Mouse (Mus musculus): ENCODE measurements at regions not wholly inside any gene's neighbourhood (a gene's known extent, or its start where the extent isn't known, plus 50 kb on each side); places are given as distances from the start of the nearest gene placed in this dataset.

DNA sequence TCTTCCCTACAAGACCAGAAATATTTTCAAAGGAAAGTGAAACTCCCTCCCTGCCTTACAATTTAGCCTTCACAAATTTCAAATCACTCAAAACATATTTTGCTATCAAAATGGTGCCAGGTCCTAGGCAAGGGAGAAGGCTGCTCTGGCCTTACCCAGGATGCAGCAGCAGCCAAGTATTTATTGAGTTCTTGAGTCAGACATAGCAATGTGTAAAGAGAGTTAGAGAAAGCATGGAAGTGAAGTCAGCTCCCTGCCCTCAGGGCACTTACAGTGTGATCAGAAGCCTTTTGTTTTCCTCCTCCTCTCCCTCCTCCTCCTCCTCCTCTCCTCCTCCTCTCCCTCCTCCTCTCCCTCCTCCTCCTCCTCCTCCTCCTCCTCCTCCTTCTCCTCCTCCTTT is 194.6 kb upstream of the Sox9 start:
- no peaks in the 10 kb centered on the region for H3K27me3 ChIP-seq
- H3K4me2 ChIP-seq, result no peak overlapping the region
- no peak for ATAC-seq (ENCODE audit: low read depth)
- no peaks in the 10 kb centered on the region for H3K9me3 ChIP-seq
- H3K9ac ChIP-seq, result no peak overlapping the region
- H3K36me3 ChIP-seq, result no peaks in the 10 kb centered on the region
- peaks cover under 1% of the 10 kb centered on the region for H3K4me1 ChIP-seq (replicated peaks)
- no peak overlapping the region for H3K27ac ChIP-seq (replicated peaks)
- no peak overlapping the region for H3K4me3 ChIP-seq

DNA sequence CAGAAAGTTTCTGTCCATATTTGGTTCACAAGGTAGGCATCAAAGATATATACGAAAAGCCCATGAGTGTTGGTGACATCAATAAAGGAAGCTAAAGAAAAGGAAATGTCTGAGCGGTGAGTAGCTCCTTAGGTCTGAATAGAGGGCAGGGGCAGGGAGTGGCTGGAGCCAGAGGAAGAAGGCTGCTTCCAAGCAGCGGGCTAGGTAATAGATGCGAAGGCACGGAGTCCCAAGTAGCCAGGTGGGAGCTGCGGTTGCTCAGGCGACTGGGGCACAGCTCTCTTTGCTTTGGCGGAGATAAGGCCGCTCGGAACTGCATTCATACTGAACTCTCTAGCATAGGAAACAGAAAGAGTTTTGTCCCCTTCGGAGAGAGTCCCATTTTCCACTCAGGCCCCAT is 193.9 kb upstream of the Sox9 start:
- 66% methylated on average over 11 of the region's 11 CpGs for WGBS
- H3K4me1 ChIP-seq (replicated peaks), result peaks cover 8% of the 10 kb centered on the region
- H3K36me3 ChIP-seq, result no peaks in the 10 kb centered on the region
- no peaks in the 10 kb centered on the region for H3K9me3 ChIP-seq
- ATAC-seq (ENCODE audit: low read depth), result no peak
- H3K9ac ChIP-seq, result no peak overlapping the region
- no peak overlapping the region for H3K4me2 ChIP-seq
- H3K4me3 ChIP-seq, result no peak overlapping the region
- H3K27me3 ChIP-seq, result no peaks in the 10 kb centered on the region
- H3K27ac ChIP-seq (replicated peaks), result no peak overlapping the region

DNA sequence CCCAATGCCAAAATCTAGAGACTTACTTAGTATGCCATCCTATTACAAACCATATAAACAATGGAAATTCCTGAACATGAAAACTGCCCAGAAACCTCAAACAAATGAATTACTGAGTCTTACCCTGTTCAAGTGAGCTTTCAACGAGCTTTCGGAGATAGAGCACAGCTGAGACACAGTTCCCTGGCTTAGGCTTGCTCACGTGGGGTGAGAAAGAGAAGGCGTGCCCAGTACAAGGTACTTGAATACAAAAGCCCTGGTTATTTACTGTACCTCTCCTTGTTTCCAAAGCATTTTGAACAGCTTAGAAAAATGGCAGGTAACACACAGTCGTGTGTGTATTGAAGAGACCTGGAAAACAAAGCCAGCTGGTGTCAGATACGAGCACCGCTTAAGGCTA is 191.8 kb upstream of the Sox9 start:
- WGBS, result 94% methylated on average over 7 of the region's 7 CpGs

DNA sequence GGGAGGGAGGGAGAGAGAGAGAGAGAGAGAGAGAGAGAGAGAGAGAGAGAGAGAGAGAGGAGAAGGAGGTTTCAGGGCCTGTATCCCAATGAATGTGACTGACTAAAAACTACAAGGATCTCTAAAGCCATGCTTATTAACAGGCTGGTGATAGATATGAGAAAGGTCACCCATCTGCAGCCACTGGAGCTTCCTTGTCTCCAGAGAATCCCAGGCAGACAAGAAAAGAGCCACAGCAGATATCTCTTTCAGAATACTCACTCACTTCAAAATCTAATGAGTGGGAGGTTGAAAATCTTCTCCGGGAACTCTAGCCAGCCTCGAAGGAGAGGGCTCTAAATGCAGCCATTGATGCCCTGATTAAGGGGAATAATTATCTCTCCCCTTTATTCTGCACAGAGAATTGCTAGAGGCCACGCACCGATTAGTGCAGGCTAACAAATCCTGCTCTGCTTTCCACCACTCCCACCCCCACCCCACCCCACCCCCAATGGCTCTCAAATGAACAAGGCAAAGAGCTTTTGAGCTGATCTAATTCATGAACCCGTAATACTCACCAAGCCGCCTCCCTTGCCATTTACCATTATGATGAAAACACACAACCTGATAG is 189.5 kb upstream of the Sox9 start:
- no peak overlapping the region for H3K9ac ChIP-seq
- no peak overlapping the region for H3K4me3 ChIP-seq
- no peak overlapping the region for H3K4me2 ChIP-seq
- H3K4me1 ChIP-seq (replicated peaks), result peaks cover 12% of the 10 kb centered on the region
- ATAC-seq (ENCODE audit: low read depth), result peak; percentile 36; the same call in 1 of the 2 replicates
- 14% methylated on average over 6 of the region's 6 CpGs for WGBS
- H3K9me3 ChIP-seq, result no peaks in the 10 kb centered on the region
- no peaks in the 10 kb centered on the region for H3K27me3 ChIP-seq
- H3K27ac ChIP-seq (replicated peaks), result no peak overlapping the region
- no peaks in the 10 kb centered on the region for H3K36me3 ChIP-seq

More for the DNA sequence above, 191.8 kb upstream of the Sox9 start:
- Histone ChIP-seq H3K4me1 (replicated peaks) (peaks cover 12% of the 10 kb centered on the region), H3K27ac (replicated peaks) (no peak overlapping the region), H3K4me2 (no peak overlapping the region), H3K4me3 (no peak overlapping the region), H3K27me3 (no peaks in the 10 kb centered on the region), H3K9me3 (no peaks in the 10 kb centered on the region), H3K9ac (no peak overlapping the region), H3K36me3 (no peaks in the 10 kb centered on the region)
- no peak for ATAC-seq (ENCODE audit: low read depth)

DNA sequence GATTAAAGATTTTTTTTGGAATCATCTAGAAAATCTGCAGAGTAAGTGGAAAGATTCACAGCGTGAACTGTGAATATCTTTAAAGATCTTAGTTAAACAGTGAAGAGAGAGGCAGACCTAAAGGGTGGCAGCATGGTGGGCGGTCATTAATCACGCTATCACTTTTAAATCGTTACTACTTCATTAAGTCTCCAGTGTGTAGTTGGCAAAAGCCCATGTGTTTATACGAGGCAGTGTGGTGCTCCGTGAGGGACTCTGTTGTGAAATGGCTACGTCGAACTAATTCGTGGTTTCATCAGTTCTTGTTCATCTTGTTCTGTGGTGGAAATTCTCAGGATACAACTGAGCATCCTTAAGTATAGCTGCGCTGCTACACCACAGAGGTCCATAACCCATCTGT is 188.2 kb upstream of the Sox9 start:
- ATAC-seq (ENCODE audit: low read depth), result no peak
- Histone ChIP-seq H3K27ac (replicated peaks) (no peak overlapping the region), H3K9ac (no peak overlapping the region), H3K4me2 (no peak overlapping the region), H3K36me3 (no peaks in the 10 kb centered on the region), H3K4me1 (replicated peaks) (peaks cover 12% of the 10 kb centered on the region), H3K27me3 (no peaks in the 10 kb centered on the region), H3K4me3 (no peak overlapping the region), H3K9me3 (no peaks in the 10 kb centered on the region)
- WGBS, result 47% methylated on average over 10 of the region's 10 CpGs

DNA sequence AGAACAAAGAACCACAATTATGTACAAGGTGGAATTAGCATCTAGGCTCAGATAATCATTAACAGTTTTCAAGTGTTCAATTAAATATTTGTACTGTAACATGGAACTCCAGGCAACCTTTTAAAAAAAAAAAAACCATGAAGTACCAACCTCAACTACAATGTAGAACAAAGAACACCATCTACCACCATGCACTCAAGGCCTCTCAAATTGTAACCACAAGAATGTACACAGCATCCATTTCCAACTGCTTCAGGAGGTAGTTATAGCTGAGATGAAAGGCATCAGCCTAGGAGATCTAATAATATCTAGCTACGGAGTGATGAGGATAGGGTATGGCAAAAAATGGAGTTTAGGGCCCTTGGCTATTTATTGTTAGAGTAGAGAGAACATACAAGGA is 174.7 kb upstream of the Sox9 start:
- Histone ChIP-seq H3K4me2 (no peak overlapping the region), H3K36me3 (no peaks in the 10 kb centered on the region), H3K9ac (no peak overlapping the region), H3K9me3 (peaks cover 3% of the 10 kb centered on the region), H3K27me3 (no peaks in the 10 kb centered on the region), H3K27ac (replicated peaks) (no peak overlapping the region), H3K4me3 (no peak overlapping the region), H3K4me1 (replicated peaks) (no peaks in the 10 kb centered on the region)
- 83% methylated on average over 1 of the region's 1 CpGs for WGBS
- ATAC-seq (ENCODE audit: low read depth), result no peak

DNA sequence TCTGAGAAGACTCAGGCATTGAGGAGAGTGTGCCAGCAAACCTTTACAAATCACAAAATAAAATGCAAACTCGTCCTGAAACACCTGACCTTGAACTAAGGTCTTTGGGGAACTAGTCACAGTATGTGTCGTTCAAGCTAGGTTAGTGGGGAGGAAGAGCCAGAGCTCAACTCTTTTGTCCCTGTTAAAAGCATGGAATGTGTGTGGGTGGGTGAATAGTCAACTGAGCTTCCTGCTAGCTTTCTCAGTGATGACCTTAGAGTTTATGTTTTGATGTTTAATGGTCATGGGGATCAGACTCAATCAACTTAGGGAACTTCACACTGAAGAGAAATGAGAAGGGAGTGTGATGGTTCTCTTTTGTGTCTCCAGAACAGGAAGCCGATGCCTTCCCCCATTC is 172.7 kb upstream of the Sox9 start:
- no peaks in the 10 kb centered on the region; the same call in 1 of the 2 replicates for H3K27me3 ChIP-seq
- ATAC-seq (ENCODE audit: low read depth), result no peak
- H3K27ac ChIP-seq (replicated peaks), result no peak overlapping the region
- H3K9ac ChIP-seq, result no peak overlapping the region
- H3K4me2 ChIP-seq, result no peak overlapping the region
- WGBS, result 73% methylated on average over 3 of the region's 3 CpGs
- no peaks in the 10 kb centered on the region for H3K4me1 ChIP-seq (replicated peaks)
- H3K4me3 ChIP-seq, result no peak overlapping the region
- no peaks in the 10 kb centered on the region for H3K9me3 ChIP-seq
- H3K36me3 ChIP-seq, result no peaks in the 10 kb centered on the region

DNA sequence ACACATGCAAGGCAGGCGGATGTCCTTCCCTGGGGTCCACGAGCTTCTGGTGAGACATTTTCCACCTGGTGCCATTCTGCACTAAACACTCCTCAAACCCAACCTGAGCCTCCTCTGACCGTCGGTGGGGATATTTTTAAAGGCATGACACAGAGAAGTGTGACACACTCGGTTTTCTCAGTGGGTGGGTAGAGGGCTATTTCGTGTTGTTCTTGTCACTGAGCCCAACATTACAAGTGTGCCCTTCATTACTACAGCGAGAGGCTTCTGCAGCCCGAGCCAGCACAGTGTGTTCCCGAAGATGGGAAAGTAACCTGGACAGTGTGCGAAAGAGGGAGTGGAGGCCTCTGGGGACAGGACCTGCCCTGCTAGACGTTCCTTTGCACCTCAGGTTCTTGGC is 171.0 kb upstream of the Sox9 start:
- 68% methylated on average over 11 of the region's 11 CpGs for WGBS

DNA sequence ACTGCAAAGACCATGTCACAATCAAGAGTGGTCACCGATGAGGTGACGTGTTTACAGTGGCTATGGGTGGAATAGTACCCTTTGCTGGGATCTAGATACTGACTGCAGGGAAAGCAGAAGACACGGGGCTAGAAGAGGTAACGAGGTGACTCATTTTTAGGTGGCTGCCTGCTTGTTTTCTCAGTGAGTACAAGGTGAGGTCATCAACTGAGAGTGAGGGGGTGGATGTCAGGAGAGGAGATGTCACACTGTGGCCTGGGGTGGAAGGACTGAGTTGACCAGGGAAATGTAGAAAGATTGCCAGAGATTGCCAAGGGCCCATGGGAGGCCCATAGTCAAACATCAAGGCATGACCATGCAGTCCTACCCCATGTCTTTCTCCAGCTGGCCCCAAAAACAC is 166.4 kb upstream of the Sox9 start:
- Histone ChIP-seq H3K36me3 (no peaks in the 10 kb centered on the region), H3K4me2 (no peak overlapping the region), H3K4me1 (replicated peaks) (no peaks in the 10 kb centered on the region), H3K9me3 (no peaks in the 10 kb centered on the region), H3K9ac (no peak overlapping the region), H3K27ac (replicated peaks) (no peak overlapping the region), H3K27me3 (no peaks in the 10 kb centered on the region; the same call in 1 of the 2 replicates), H3K4me3 (no peak overlapping the region)
- no peak for ATAC-seq (ENCODE audit: low read depth)
- WGBS, result 90% methylated on average over 4 of the region's 4 CpGs

More for the DNA sequence above, 171.0 kb upstream of the Sox9 start:
- Histone ChIP-seq H3K36me3 (no peaks in the 10 kb centered on the region), H3K27me3 (no peaks in the 10 kb centered on the region; the same call in 1 of the 2 replicates), H3K27ac (replicated peaks) (no peak overlapping the region), H3K9ac (no peak overlapping the region), H3K4me2 (no peak overlapping the region), H3K4me1 (replicated peaks) (no peaks in the 10 kb centered on the region), H3K9me3 (no peaks in the 10 kb centered on the region), H3K4me3 (no peak overlapping the region)
- no peak for ATAC-seq (ENCODE audit: low read depth)

DNA sequence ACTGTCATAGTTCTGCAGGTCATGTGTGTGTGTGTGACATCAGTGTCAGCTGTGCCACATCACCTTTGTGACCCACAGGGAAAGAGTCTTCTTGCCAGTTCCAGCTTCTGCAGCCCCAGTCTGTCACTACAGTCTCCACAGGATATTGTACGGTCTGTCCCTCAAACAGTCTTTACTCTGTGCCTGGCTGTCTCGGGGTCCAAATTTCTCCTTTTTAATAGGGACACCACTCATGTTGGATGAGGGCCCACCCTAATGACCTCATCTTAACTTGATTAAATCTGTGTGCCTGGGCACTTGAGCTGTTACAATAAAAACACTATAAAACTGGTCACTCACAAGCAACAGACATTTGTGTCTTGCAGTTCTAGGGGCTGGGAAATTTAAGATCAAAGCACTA is 165.1 kb upstream of the Sox9 start:
- no peaks in the 10 kb centered on the region for H3K9me3 ChIP-seq
- no peak overlapping the region for H3K27ac ChIP-seq (replicated peaks)
- 85% methylated on average over 2 of the region's 2 CpGs for WGBS
- ATAC-seq (ENCODE audit: low read depth), result no peak
- no peaks in the 10 kb centered on the region for H3K36me3 ChIP-seq
- no peak overlapping the region for H3K4me3 ChIP-seq
- H3K27me3 ChIP-seq, result no peaks in the 10 kb centered on the region; the same call in 1 of the 2 replicates
- no peak overlapping the region for H3K9ac ChIP-seq
- H3K4me2 ChIP-seq, result no peak overlapping the region
- H3K4me1 ChIP-seq (replicated peaks), result peaks cover 8% of the 10 kb centered on the region

DNA sequence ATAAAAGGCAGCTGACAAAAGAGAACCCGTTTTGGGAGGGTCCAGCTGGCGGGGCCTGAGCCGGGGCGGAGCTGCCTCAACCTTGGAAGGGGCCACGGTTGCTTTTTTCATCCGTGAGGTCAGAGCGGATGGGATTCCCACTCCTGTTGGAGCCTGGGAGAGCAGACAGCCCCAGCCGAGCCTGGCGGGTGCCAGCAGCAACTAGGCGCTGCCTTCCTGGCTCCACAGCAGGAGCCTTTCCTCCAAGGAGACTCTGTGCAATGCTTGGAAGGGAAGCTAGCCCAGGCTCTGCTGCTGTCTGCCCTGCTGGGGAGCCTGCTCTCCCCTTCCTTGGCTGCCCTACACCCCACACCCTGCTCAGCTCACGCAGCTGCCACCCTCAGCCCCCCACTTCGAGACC is 161.1 kb upstream of the Sox9 start:
- Histone ChIP-seq H3K27me3 (no peaks in the 10 kb centered on the region), H3K4me3 (no peak overlapping the region), H3K9me3 (no peaks in the 10 kb centered on the region), H3K4me2 (peak overlapping the region; percentile 39), H3K9ac (peak overlapping the region; percentile 27; the same call in 1 of the 2 replicates), H3K27ac (replicated peaks) (no peak overlapping the region), H3K36me3 (no peaks in the 10 kb centered on the region), H3K4me1 (replicated peaks) (peaks cover 8% of the 10 kb centered on the region)
- 12% methylated on average over 12 of the region's 12 CpGs for WGBS
- peak; percentile 59; the same call in 1 of the 2 replicates for ATAC-seq (ENCODE audit: low read depth)

DNA sequence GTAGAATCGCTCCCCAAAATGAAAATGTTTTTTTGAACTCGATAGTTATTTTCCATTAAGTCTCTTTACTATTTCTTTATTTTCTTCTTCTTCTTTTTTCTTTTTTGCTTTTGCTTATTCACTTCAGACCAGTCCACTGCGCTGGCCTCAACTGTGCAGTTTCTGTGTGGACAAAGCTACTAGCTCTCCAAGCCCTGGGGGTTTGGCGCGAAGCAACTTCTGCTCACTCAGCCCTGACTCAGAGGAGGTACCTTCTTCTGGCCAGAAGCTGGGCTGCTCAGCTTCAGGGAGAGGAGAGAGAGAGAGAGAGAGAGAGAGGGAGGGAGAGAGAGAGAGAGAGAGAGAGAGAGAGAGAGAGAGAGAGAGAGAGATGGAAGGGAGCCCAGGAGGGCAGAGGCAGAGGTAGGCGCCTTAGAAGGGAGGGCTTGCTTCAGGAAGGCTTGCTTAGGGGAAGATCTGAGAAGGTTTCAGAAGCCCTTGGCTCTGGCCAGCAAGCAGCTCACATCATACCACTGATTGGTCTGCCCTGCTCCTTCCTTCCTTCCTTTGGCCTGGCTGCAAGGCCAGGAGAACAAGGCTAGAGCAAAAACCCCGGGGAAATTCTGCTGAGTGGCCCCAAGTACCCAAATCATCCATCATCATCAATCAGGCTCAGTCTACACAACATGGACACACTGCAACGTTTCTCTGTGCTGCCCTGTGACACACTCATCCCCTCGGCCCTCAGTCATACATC is 160.5 kb upstream of the Sox9 start:
- WGBS, result 62% methylated on average over 9 of the region's 9 CpGs
- no peak overlapping the region for H3K4me3 ChIP-seq
- no peaks in the 10 kb centered on the region for H3K9me3 ChIP-seq
- H3K4me1 ChIP-seq (replicated peaks), result peaks cover 8% of the 10 kb centered on the region
- no peak overlapping the region for H3K27ac ChIP-seq (replicated peaks)
- ATAC-seq (ENCODE audit: low read depth), result no peak
- H3K9ac ChIP-seq, result peak overlapping the region; percentile 27; the same call in 1 of the 2 replicates
- no peaks in the 10 kb centered on the region for H3K27me3 ChIP-seq
- H3K36me3 ChIP-seq, result no peaks in the 10 kb centered on the region
- peak overlapping the region; percentile 39; the same call in 1 of the 2 replicates for H3K4me2 ChIP-seq

DNA sequence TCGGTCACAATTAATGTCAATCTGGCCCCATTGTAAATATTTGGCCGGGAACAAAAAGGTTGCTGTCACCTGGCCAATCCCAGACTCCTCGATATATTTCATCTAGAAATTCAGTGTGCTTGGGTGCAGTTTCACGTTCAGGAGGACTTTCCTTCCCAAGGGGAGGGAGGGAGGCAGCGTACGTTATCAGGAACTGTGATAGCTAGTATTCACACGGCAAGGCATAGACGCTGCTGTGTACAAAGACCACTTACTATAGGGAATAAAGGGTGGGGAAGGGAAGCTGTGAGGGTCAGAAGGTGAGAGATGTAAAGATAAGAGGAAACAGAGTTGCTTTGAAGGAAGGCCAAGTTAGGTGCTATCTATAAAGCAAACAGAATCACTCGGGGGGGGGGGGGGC is 132.7 kb upstream of the Sox9 start:
- Histone ChIP-seq H3K4me3 (no peak overlapping the region), H3K4me1 (replicated peaks) (no peaks in the 10 kb centered on the region), H3K4me2 (no peak overlapping the region), H3K27ac (replicated peaks) (no peak overlapping the region), H3K27me3 (no peaks in the 10 kb centered on the region), H3K9me3 (no peaks in the 10 kb centered on the region), H3K36me3 (no peaks in the 10 kb centered on the region), H3K9ac (no peak overlapping the region)
- WGBS, result 48% methylated on average over 9 of the region's 9 CpGs
- ATAC-seq (ENCODE audit: low read depth), result no peak
